Mouse (Mus musculus) forebrain, embryonic 11.5 days (tissue): ENCODE data around the gene Art3. TPM values are rescaled to one million over a fixed set of nuclear protein-coding genes. Genes with fewer than 3 reads are reported as not detected.

Experiments
- ATAC-seq: fragments of 200-750 bp; cut with Nextera tagmentation; replicated peaks from 2 replicates; pipeline ENCODE4 v1.8.0; 2017; ENCODE audit warnings: moderate TSS enrichment; ENCODE audit not compliant: low FRiP score
- DNase-seq: peaks from one replicate; pipeline ENCODE4 v3.0.0-alpha.2; 2017; ENCODE audit warnings: low spot score
- H3K27ac ChIP-seq: fragments of 300-500 bp; sonication (generic); 2 replicates; pipeline ENCODE4 v1.5.1; 2014; ENCODE audit warnings: low read depth, low read length
- H3K27me3 ChIP-seq: fragments of 300-500 bp; sonication (generic); 2 replicates; pipeline ENCODE4 v1.6.1; 2014; ENCODE audit warnings: mild to moderate bottlenecking, low read length, mixed read lengths; ENCODE audit not compliant: control insufficient read depth, insufficient read depth
- H3K36me3 ChIP-seq: fragments of 300-500 bp; sonication (generic); 2 replicates; pipeline ENCODE4 v1.6.1; 2014; ENCODE audit warnings: mild to moderate bottlenecking, low read length, moderate library complexity, mixed read lengths; ENCODE audit not compliant: control insufficient read depth, insufficient read depth
- H3K4me1 ChIP-seq: fragments of 300-500 bp; sonication (generic); replicated peaks from 2 replicates; pipeline ENCODE4 v1.6.1; 2014; ENCODE audit warnings: low read length, mixed read lengths; ENCODE audit not compliant: control insufficient read depth, insufficient read depth
- H3K4me2 ChIP-seq: fragments of 300-500 bp; sonication (generic); 2 replicates; pipeline ENCODE4 v1.6.1; 2014; ENCODE audit warnings: low read depth, mild to moderate bottlenecking, low read length, moderate library complexity, mixed read lengths; ENCODE audit not compliant: severe bottlenecking
- H3K4me3 ChIP-seq: fragments of 300-500 bp; sonication (generic); 2 replicates; pipeline ENCODE4 v1.5.1; 2014; ENCODE audit warnings: low read depth, low read length
- H3K9ac ChIP-seq: fragments of 300-500 bp; sonication (generic); 2 replicates; pipeline ENCODE4 v1.6.1; 2014; ENCODE audit warnings: low read length
- H3K9me3 ChIP-seq: fragments of 300-500 bp; sonication (generic); 2 replicates; pipeline ENCODE4 v1.6.1; 2016; ENCODE audit warnings: low read length, mixed read lengths; ENCODE audit not compliant: control insufficient read depth
- WGBS: fragments of 180-500 bp; shearing (Covaris S2); extraction: QIAGEN DNeasy Blood & Tissue Kit; methylation state at CpG from one replicate; pipeline ENCODE4 v1.1.7; 2014; 5-methylcytosine and 5-hydroxymethylcytosine counted together
- polyA plus RNA-seq: library from polyadenylated mRNA; unstranded; fragments of >200 nt; fragmentation: Nextera tagmentation; extraction: Ambion mirVana; gene quantifications from 2 replicates; pipeline ENCODE4 v1.2.1, GENCODE M21; 2014

Art3 gene
- polyA plus RNA-seq, 1 experiment from 2014 or later, result 0.75 TPM

- Histone ChIP-seq H3K4me2 (peak overlapping the region; percentile 58), H3K9me3 (no peaks in the 10 kb centered on the region), H3K36me3 (peaks cover 1% of the 10 kb centered on the region; the same call in 1 of the 2 replicates), H3K27ac (no peak overlapping the region), H3K4me1 (no peaks in the 10 kb centered on the region), H3K4me3 (peak overlapping the region; percentile 89), H3K27me3 (no peaks in the 10 kb centered on the region), H3K9ac (peak overlapping the region; percentile 96)
- WGBS, result under 1% methylated on average over 12 of the region's 12 CpGs
- DNase-seq (no peak), ATAC-seq (no peak)
These were observed 102.4 kb downstream of the Art3 start for GRCm38 (mm10) chr5:92434070-92434469.

- peak overlapping the region; percentile 96 for H3K9ac ChIP-seq
- DNase-seq (no peak), ATAC-seq (peak; percentile 83)
- 1% methylated on average over 38 of the region's 39 CpGs for WGBS
- H3K36me3 ChIP-seq, result no peaks in the 10 kb centered on the region
- no peaks in the 10 kb centered on the region for H3K27me3 ChIP-seq
- peak overlapping the region; percentile 58 for H3K4me2 ChIP-seq
- no peaks in the 10 kb centered on the region for H3K4me1 ChIP-seq
- H3K4me3 ChIP-seq, result peak overlapping the region; percentile 89
- H3K9me3 ChIP-seq, result no peaks in the 10 kb centered on the region
- peak overlapping the region; percentile 75 for H3K27ac ChIP-seq
These were observed 103.0 kb downstream of the Art3 start for GRCm38 (mm10) chr5:92434571-92434985.

GRCm38 (mm10) chr5:92435025-92435584 lies 103.5 kb downstream of the Art3 start, which contains the start of gene Nup54:
Gene Nup54, minus strand, starts transcription at chr5:92435219.
- DNase-seq, result peak; percentile 95
- Histone ChIP-seq H3K4me1 (no peaks in the 10 kb centered on the region), H3K27ac (peak within 1 kb of the TSS; percentile 75), H3K9me3 (no peaks in the 10 kb centered on the region), H3K27me3 (no peaks in the 10 kb centered on the region), H3K9ac (peak within 1 kb of the TSS; percentile 96), H3K36me3 (no peaks in the 10 kb centered on the region), H3K4me3 (peak within 1 kb of the TSS; percentile 89), H3K4me2 (peak within 1 kb of the TSS; percentile 80)
- 1% methylated on average over 34 of the region's 34 CpGs for WGBS
- ATAC-seq, result peak; percentile 98

GRCm38 (mm10) chr5:92438540-92438939 lies 106.9 kb downstream of the Art3 start:
- Histone ChIP-seq H3K4me2 (no peak overlapping the region), H3K9ac (no peak overlapping the region), H3K36me3 (no peaks in the 10 kb centered on the region), H3K27ac (no peak overlapping the region), H3K4me3 (no peak overlapping the region), H3K9me3 (no peaks in the 10 kb centered on the region), H3K4me1 (no peaks in the 10 kb centered on the region), H3K27me3 (no peaks in the 10 kb centered on the region)
- 88% methylated on average over 8 of the region's 8 CpGs for WGBS
- ATAC-seq (no peak), DNase-seq (no peak)

GRCm38 (mm10) chr5:92441494-92441893 lies 109.9 kb downstream of the Art3 start:
- 76% methylated on average over 5 of the region's 5 CpGs for WGBS

GRCm38 (mm10) chr5:92442914-92443313 lies 111.3 kb downstream of the Art3 start:
- H3K27me3 ChIP-seq, result no peaks in the 10 kb centered on the region
- no peak overlapping the region for H3K9ac ChIP-seq
- H3K4me1 ChIP-seq, result no peaks in the 10 kb centered on the region
- H3K36me3 ChIP-seq, result no peaks in the 10 kb centered on the region; the same call in 1 of the 2 replicates
- WGBS, result 87% methylated on average over 7 of the region's 7 CpGs
- DNase-seq, result no peak
- ATAC-seq, result no peak
- H3K4me2 ChIP-seq, result no peak overlapping the region
- no peak overlapping the region for H3K4me3 ChIP-seq
- H3K27ac ChIP-seq, result no peak overlapping the region
- H3K9me3 ChIP-seq, result no peaks in the 10 kb centered on the region

More at GRCm38 (mm10) chr5:92441494-92441893, 109.9 kb downstream of the Art3 start:
- no peaks in the 10 kb centered on the region for H3K9me3 ChIP-seq
- H3K4me2 ChIP-seq, result no peak overlapping the region
- no peak overlapping the region for H3K9ac ChIP-seq
- H3K27me3 ChIP-seq, result no peaks in the 10 kb centered on the region
- H3K36me3 ChIP-seq, result no peaks in the 10 kb centered on the region; the same call in 1 of the 2 replicates
- DNase-seq (no peak), ATAC-seq (no peak)
- H3K27ac ChIP-seq, result no peak overlapping the region
- H3K4me3 ChIP-seq, result no peak overlapping the region
- no peaks in the 10 kb centered on the region for H3K4me1 ChIP-seq

GRCm38 (mm10) chr5:92445016-92445415 lies 113.4 kb downstream of the Art3 start:
- H3K4me3 ChIP-seq, result no peak overlapping the region
- H3K27me3 ChIP-seq, result no peaks in the 10 kb centered on the region
- WGBS, result 90% methylated on average over 2 of the region's 2 CpGs
- DNase-seq, result no peak
- H3K4me1 ChIP-seq, result no peaks in the 10 kb centered on the region
- peaks cover 3% of the 10 kb centered on the region; the same call in 1 of the 2 replicates for H3K36me3 ChIP-seq
- no peak overlapping the region for H3K9ac ChIP-seq
- H3K9me3 ChIP-seq, result no peaks in the 10 kb centered on the region
- H3K27ac ChIP-seq, result no peak overlapping the region
- H3K4me2 ChIP-seq, result no peak overlapping the region
- ATAC-seq, result no peak

- peaks cover 3% of the 10 kb centered on the region; the same call in 1 of the 2 replicates for H3K36me3 ChIP-seq
- 93% methylated on average over 5 of the region's 5 CpGs for WGBS
- DNase-seq, result no peak
- no peak overlapping the region for H3K27ac ChIP-seq
- H3K9ac ChIP-seq, result no peak overlapping the region
- H3K27me3 ChIP-seq, result no peaks in the 10 kb centered on the region
- no peaks in the 10 kb centered on the region for H3K4me1 ChIP-seq
- no peak overlapping the region for H3K4me3 ChIP-seq
- no peak overlapping the region for H3K4me2 ChIP-seq
- no peak for ATAC-seq
- no peaks in the 10 kb centered on the region for H3K9me3 ChIP-seq
These were observed 115.1 kb downstream of the Art3 start for GRCm38 (mm10) chr5:92446736-92447135.

GRCm38 (mm10) chr5:92452876-92453275 lies 121.2 kb downstream of the Art3 start:
- H3K9ac ChIP-seq, result no peak overlapping the region
- H3K4me1 ChIP-seq, result no peaks in the 10 kb centered on the region
- H3K27ac ChIP-seq, result no peak overlapping the region
- no peak for ATAC-seq
- H3K4me2 ChIP-seq, result no peak overlapping the region
- WGBS, result 90% methylated on average over 5 of the region's 5 CpGs
- peaks cover 3% of the 10 kb centered on the region; the same call in 1 of the 2 replicates for H3K36me3 ChIP-seq
- H3K4me3 ChIP-seq, result no peak overlapping the region
- H3K27me3 ChIP-seq, result no peaks in the 10 kb centered on the region
- H3K9me3 ChIP-seq, result no peaks in the 10 kb centered on the region
- DNase-seq, result no peak
